Comparison of ENCODE assay signal across 19 mouse cellular contexts in the genomic region with DNA sequence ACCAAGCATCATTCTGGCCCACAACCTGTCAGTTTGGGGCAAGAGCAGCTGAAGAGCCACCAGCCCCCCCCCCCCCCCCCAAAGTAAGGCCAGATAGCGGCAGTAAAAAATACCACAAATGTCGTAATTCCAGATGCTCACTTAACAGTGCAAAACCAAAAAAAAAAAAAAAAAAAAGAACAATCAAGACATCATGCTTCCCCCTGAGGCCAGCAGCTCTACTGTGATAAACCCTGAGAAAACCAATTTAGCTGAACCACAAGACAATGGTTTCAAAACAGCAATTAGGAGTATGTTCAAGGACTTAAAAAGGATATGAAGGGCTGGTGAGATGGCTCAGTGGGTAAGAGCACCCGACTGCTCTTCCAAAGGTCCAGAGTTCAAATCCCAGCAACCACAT. TPM values are rescaled to one million over a fixed set of nuclear protein-coding genes. Genes with fewer than 3 reads are reported as not detected.
"Had no signal": no experiment of that assay in that cellular context is flagged by ENCODE, and none has a peak within 500 bp of the region (broad histone marks: within the 10 kb centered on the region; RNA-seq: fewer than 3 reads in every experiment).

No protein-coding gene starts in this region.

- H3K4me1 ChIP-seq: limb, embryonic 12.5 days; lung, embryonic 15.5 days; midbrain, embryonic 13.5 days had no signal

- H3K4me2 ChIP-seq: limb, embryonic 12.5 days; liver, embryonic 13.5 days; lung, embryonic 15.5 days; midbrain, embryonic 13.5 days had no signal

- ATAC-seq: liver, postnatal 0 days; midbrain, embryonic 13.5 days had no signal

- H3K4me3 ChIP-seq: limb, embryonic 12.5 days; liver, embryonic 13.5 days; lung, embryonic 15.5 days; midbrain, embryonic 13.5 days had no signal

- H3K27ac ChIP-seq: limb, embryonic 12.5 days; liver, embryonic 13.5 days; lung, embryonic 15.5 days; macrophage; midbrain, embryonic 13.5 days; stomach, postnatal 0 days had no signal

- DNase-seq: kidney, adult 2 months; kidney, postnatal 25 days; layer of hippocampus, postnatal 36 days; liver; liver, embryonic 13.5 days; liver, postnatal 0 days; lung, postnatal 14 days; thymus, adult 18-20 months; thymus, postnatal 14 days had no signal

- H3K9ac ChIP-seq: limb, embryonic 12.5 days; liver, embryonic 13.5 days; liver, postnatal 0 days; lung, embryonic 15.5 days; midbrain, embryonic 13.5 days had no signal

- H3K36me3 ChIP-seq: limb, embryonic 12.5 days; liver, embryonic 13.5 days; lung, embryonic 15.5 days; midbrain, embryonic 13.5 days had no signal

- H3K9me3 ChIP-seq: limb, embryonic 12.5 days; liver, embryonic 13.5 days; lung, embryonic 15.5 days; midbrain, embryonic 13.5 days had no signal

- H3K27me3 ChIP-seq: limb, embryonic 12.5 days; liver, embryonic 13.5 days; lung, embryonic 15.5 days; midbrain, embryonic 13.5 days had no signal

RNA-seq across cellular contexts. Expression of gene Adipoq, which starts 15.8 kb away (rescaled TPM):
- total RNA-seq: layer of hippocampus, postnatal 36 days; left cerebral cortex, adult 8-10 months; left cerebral cortex, postnatal 36 days; midbrain, postnatal 0 days; neutrophil, adult 5-6 weeks had no signal
- polyA plus RNA-seq: limb, embryonic 12.5 days; liver, embryonic 13.5 days; liver, postnatal 0 days; macrophage; midbrain, postnatal 0 days; neural tube, embryonic 11.5 days; stomach, postnatal 0 days had no signal
